Mouse (Mus musculus) heart, adult 2 months (tissue): ENCODE measurements around the gene Mex3a.

Source experiments
- CTCF ChIP-seq: fragments of 200-600 bp; IDR thresholded peaks from 2 replicates; pipeline ENCODE4 v1.8.1; 2022; ENCODE audit warnings: antibody characterized with exemption, mild to moderate bottlenecking, moderate library complexity
- POLR2A ChIP-seq: fragments of 200-500 bp; IDR thresholded peaks from 2 replicates; pipeline ENCODE4 v1.6.1; 2011; ENCODE audit warnings: mild to moderate bottlenecking, low read depth, low read length, control low read depth; ENCODE audit not compliant: insufficient read depth

DNA sequence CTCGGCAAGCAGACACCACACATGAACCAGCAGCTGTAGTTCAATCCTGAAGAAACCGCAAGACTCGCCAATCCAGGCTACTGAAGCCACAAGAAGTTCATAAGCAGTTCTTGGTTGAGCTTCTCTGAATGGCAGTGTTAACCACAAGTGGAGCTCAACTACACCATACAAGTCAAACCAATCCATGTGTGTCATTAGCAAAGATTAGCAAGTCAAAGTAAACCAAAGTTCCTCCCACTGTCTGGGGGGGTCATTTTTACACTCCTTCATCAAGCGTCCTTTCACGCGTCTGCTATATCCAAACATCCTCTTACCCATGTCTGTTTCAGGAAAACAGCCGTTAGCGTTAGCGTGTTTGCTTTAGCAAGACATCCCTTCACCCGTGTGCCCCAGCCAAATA, 38.1 kb downstream of the Mex3a start:
- TF ChIP-seq CTCF (no peak), POLR2A (no peak)
